In the genomic region with DNA sequence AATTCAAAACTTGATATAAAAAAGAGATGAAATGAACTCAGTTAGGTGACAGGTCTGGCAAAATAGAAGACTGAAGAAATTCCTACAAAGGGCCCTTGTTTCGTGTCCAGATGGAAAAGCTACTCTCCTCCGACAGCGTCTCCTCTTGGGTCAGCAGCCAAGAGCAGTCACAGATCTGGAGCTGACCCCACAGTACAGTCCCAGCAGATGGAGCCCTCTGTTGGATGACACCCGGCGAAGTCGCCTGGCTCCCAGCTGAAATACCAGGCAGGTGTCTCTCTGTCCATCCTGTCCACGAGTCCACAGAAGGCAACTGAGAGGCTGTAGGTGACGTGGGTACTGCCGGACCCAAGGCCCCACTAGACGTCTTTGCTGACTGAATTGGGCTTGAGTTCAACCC, we compare ENCODE assay signal across 13 mouse cellular contexts. TPM values are rescaled to one million over a fixed set of nuclear protein-coding genes. Genes with fewer than 3 reads are reported as not detected.
A peak's percentile ranks its signal among the peaks of the same experiment; 100 is the strongest.
DNase-seq lines count a peak whose midpoint lies in the region; ATAC-seq and TF ChIP-seq lines count a peak whose summit lies in the region.
"Had no signal": no experiment of that assay in that cellular context is flagged by ENCODE, and none has a peak within 500 bp of the region (broad histone marks: within the 10 kb centered on the region; RNA-seq: fewer than 3 reads in every experiment).

No protein-coding gene starts in this region.

- H3K9ac ChIP-seq in midbrain, postnatal 0 days (replicated peaks; ENCODE audit: low read length, poor library complexity, severe bottlenecking): no peak overlapping the region
- H3K9ac ChIP-seq in midbrain, embryonic 14.5 days (replicated peaks; ENCODE audit: low read length): no peak overlapping the region
- H3K9ac ChIP-seq in stomach, postnatal 0 days (ENCODE audit: low read length): no peak overlapping the region
- H3K9ac ChIP-seq in hindbrain, embryonic 14.5 days: no peak overlapping the region
- H3K9ac ChIP-seq: neural tube, embryonic 15.5 days had no signal

- H3K27me3 ChIP-seq in midbrain, postnatal 0 days (ENCODE audit: insufficient read depth, low read length): no peaks in the 10 kb centered on the region
- no peaks in the 10 kb centered on the region for H3K27me3 ChIP-seq in midbrain, embryonic 14.5 days (ENCODE audit: control insufficient read depth, insufficient read depth, low read length)
- H3K27me3 ChIP-seq in stomach, postnatal 0 days (ENCODE audit: control insufficient read depth, insufficient read depth, low read length): no peaks in the 10 kb centered on the region
- no peaks in the 10 kb centered on the region for H3K27me3 ChIP-seq in hindbrain, embryonic 14.5 days (ENCODE audit: control insufficient read depth, insufficient read depth, low read length)
- H3K27me3 ChIP-seq: neural tube, embryonic 15.5 days had no signal

- 80% methylated on average over 10 of the region's 10 CpGs for WGBS in midbrain, postnatal 0 days
- WGBS in midbrain, embryonic 14.5 days: 90% methylated on average over 10 of the region's 10 CpGs
- 78% methylated on average over 10 of the region's 10 CpGs for WGBS in stomach, postnatal 0 days
- WGBS in hindbrain, embryonic 14.5 days: 89% methylated on average over 10 of the region's 10 CpGs

- no peak for ATAC-seq in midbrain, postnatal 0 days (ENCODE audit: low FRiP score)
- ATAC-seq in midbrain, embryonic 14.5 days (ENCODE audit: low FRiP score, low TSS enrichment): no peak
- ATAC-seq in stomach, postnatal 0 days (ENCODE audit: low FRiP score, low TSS enrichment): no peak
- no peak for ATAC-seq in hindbrain, embryonic 14.5 days (ENCODE audit: low FRiP score)

- H3K4me2 ChIP-seq in midbrain, postnatal 0 days (ENCODE audit: low read depth, low read length, poor library complexity, severe bottlenecking): no peak overlapping the region
- no peak overlapping the region for H3K4me2 ChIP-seq in midbrain, embryonic 14.5 days (ENCODE audit: low read length)
- no peak overlapping the region for H3K4me2 ChIP-seq in stomach, postnatal 0 days (replicated peaks; ENCODE audit: low read depth)
- no peak overlapping the region for H3K4me2 ChIP-seq in hindbrain, embryonic 14.5 days (replicated peaks)
- H3K4me2 ChIP-seq: neural tube, embryonic 15.5 days had no signal

- no peak overlapping the region for H3K27ac ChIP-seq in midbrain, postnatal 0 days (ENCODE audit: low read depth, low read length)
- no peak overlapping the region for H3K27ac ChIP-seq in midbrain, embryonic 14.5 days (replicated peaks; ENCODE audit: low read depth, low read length)
- no peak overlapping the region for H3K27ac ChIP-seq in stomach, postnatal 0 days (replicated peaks)
- H3K27ac ChIP-seq in hindbrain, embryonic 14.5 days: no peak overlapping the region
- H3K27ac ChIP-seq: midbrain, embryonic 10.5 days; neural tube, embryonic 15.5 days had no signal

- no peak overlapping the region for H3K4me3 ChIP-seq in midbrain, postnatal 0 days (ENCODE audit: low read depth, low read length)
- no peak overlapping the region for H3K4me3 ChIP-seq in midbrain, embryonic 14.5 days (replicated peaks; ENCODE audit: low read depth, low read length)
- H3K4me3 ChIP-seq in stomach, postnatal 0 days (ENCODE audit: low read depth, low read length): no peak overlapping the region
- no peak overlapping the region for H3K4me3 ChIP-seq in hindbrain, embryonic 14.5 days (replicated peaks; ENCODE audit: low read length)
- H3K4me3 ChIP-seq: midbrain, embryonic 10.5 days; neural tube, embryonic 15.5 days had no signal

- H3K4me1 ChIP-seq in midbrain, postnatal 0 days (ENCODE audit: insufficient read depth, low read length): no peaks in the 10 kb centered on the region
- H3K4me1 ChIP-seq in midbrain, embryonic 14.5 days (ENCODE audit: control insufficient read depth, insufficient read depth, low read length): no peaks in the 10 kb centered on the region
- no peaks in the 10 kb centered on the region for H3K4me1 ChIP-seq in stomach, postnatal 0 days (replicated peaks; ENCODE audit: control insufficient read depth, insufficient read depth)
- H3K4me1 ChIP-seq in hindbrain, embryonic 14.5 days (replicated peaks; ENCODE audit: control insufficient read depth, insufficient read depth, low read length): no peaks in the 10 kb centered on the region

- H3K9me3 ChIP-seq in midbrain, postnatal 0 days (ENCODE audit: low read length): no peaks in the 10 kb centered on the region
- H3K9me3 ChIP-seq in midbrain, embryonic 14.5 days (ENCODE audit: control insufficient read depth, low read length): no peaks in the 10 kb centered on the region
- no peaks in the 10 kb centered on the region for H3K9me3 ChIP-seq in stomach, postnatal 0 days (ENCODE audit: control insufficient read depth, low read length)
- H3K9me3 ChIP-seq in hindbrain, embryonic 14.5 days (ENCODE audit: control insufficient read depth, low read length): no peaks in the 10 kb centered on the region
- H3K9me3 ChIP-seq: midbrain, embryonic 10.5 days; neural tube, embryonic 15.5 days had no signal

- TF ChIP-seq CTCF in midbrain, postnatal 0 days (IDR thresholded peaks at IDR 0.05): peak; percentile 8; the same call in 1 of the 2 replicates
- TF ChIP-seq CTCF in stomach, postnatal 0 days (IDR thresholded peaks at IDR 0.05; ENCODE audit: low read depth): peak; percentile 25; the same call in 1 of the 2 replicates

- H3K36me3 ChIP-seq in midbrain, postnatal 0 days (ENCODE audit: insufficient read depth, low read length): peaks cover 54% of the 10 kb centered on the region
- peaks cover 98% of the 10 kb centered on the region for H3K36me3 ChIP-seq in midbrain, embryonic 14.5 days (ENCODE audit: control insufficient read depth, insufficient read depth, low read length)
- H3K36me3 ChIP-seq in stomach, postnatal 0 days (ENCODE audit: control insufficient read depth, insufficient read depth, low read length): peaks cover 24% of the 10 kb centered on the region
- H3K36me3 ChIP-seq in hindbrain, embryonic 14.5 days (replicated peaks; ENCODE audit: control insufficient read depth, insufficient read depth): peaks cover 95% of the 10 kb centered on the region

- no peak for TF ChIP-seq EP300 in stomach, postnatal 0 days (optimal IDR thresholded peaks at IDR 0.05)

- DNase-seq in heart, adult 18-20 months: peak; percentile 58 to 60
- no peak for DNase-seq in heart, postnatal 36 days
- DNase-seq in midbrain, postnatal 0 days (ENCODE audit: low spot score): no peak
- no peak for DNase-seq in midbrain, embryonic 14.5 days
- peak; percentile 82 to 84 for DNase-seq in cerebellum, postnatal 14 days
- DNase-seq in stomach, postnatal 0 days (ENCODE audit: low spot score): no peak
- no peak for DNase-seq in right cerebral cortex, postnatal 10 days (ENCODE audit: low spot score in 2 of 2)
- no peak for DNase-seq in hindbrain, embryonic 14.5 days (ENCODE audit: low spot score)
- DNase-seq: lung, postnatal 36 days; retina, postnatal 1 day; thymus, postnatal 36 days had no signal

- intact Hi-C loops in heart, postnatal 36 days (cut with DNase I): loop anchor here (5.0 kb wide), 1 partner anchor 37 kb away; the partner anchor contains the start of gene Egln1

RNA-seq across cellular contexts. Expression of gene Sprtn, which starts 12.7 kb away (rescaled TPM):
- 10 to 100 TPM; 10.5 to 12.9 TPM for total RNA-seq in heart, adult 18-20 months (2021)
- 10 to 100 TPM; 12.2 to 12.8 TPM for total RNA-seq in heart, postnatal 36 days (2021)
- total RNA-seq in midbrain, postnatal 0 days (2014; rRNA removed): 13.9 and 17.1 TPM in 2 replicates
- polyA plus RNA-seq in midbrain, postnatal 0 days (2015; fragmentation: Nextera tagmentation; extraction: Ambion mirVana): 6.0 and 6.1 TPM in 2 replicates
- polyA plus RNA-seq in midbrain, embryonic 14.5 days (2014; fragmentation: Nextera tagmentation; extraction: Ambion mirVana): 9.8 and 11.7 TPM in 2 replicates
- polyA plus RNA-seq in stomach, postnatal 0 days (2015; fragmentation: Nextera tagmentation; extraction: Ambion mirVana): 4.9 and 5.0 TPM in 2 replicates
- polyA plus RNA-seq in hindbrain, embryonic 14.5 days (2014; fragmentation: Nextera tagmentation; extraction: Ambion mirVana): 8.2 and 9.3 TPM in 2 replicates

RNA-seq across cellular contexts. Expression of gene Exoc8, which starts 12.8 kb away (rescaled TPM):
- total RNA-seq in heart, adult 18-20 months (2021): 10 to 100 TPM; 18.4 to 18.7 TPM
- total RNA-seq in heart, postnatal 36 days (2021): 10 to 100 TPM; 18.5 to 22.8 TPM
- 33.6 and 34.4 TPM in 2 replicates for total RNA-seq in midbrain, postnatal 0 days (2014; rRNA removed)
- 10.5 and 10.7 TPM in 2 replicates for polyA plus RNA-seq in midbrain, postnatal 0 days (2015; fragmentation: Nextera tagmentation; extraction: Ambion mirVana)
- polyA plus RNA-seq in midbrain, embryonic 14.5 days (2014; fragmentation: Nextera tagmentation; extraction: Ambion mirVana): 13.0 and 13.2 TPM in 2 replicates
- 4.9 and 5.9 TPM in 2 replicates for polyA plus RNA-seq in stomach, postnatal 0 days (2015; fragmentation: Nextera tagmentation; extraction: Ambion mirVana)
- 14.7 and 14.8 TPM in 2 replicates for polyA plus RNA-seq in hindbrain, embryonic 14.5 days (2014; fragmentation: Nextera tagmentation; extraction: Ambion mirVana)

RNA-seq across cellular contexts. Expression of gene Egln1, which starts 38.8 kb away (rescaled TPM):
- 100 to 1,000 TPM; 310 to 331 TPM for total RNA-seq in heart, adult 18-20 months (2021)
- total RNA-seq in heart, postnatal 36 days (2021): 100 to 1,000 TPM; 294 to 306 TPM
- 42.1 and 52.7 TPM in 2 replicates for total RNA-seq in midbrain, postnatal 0 days (2014; rRNA removed)
- 12.9 and 13.6 TPM in 2 replicates for polyA plus RNA-seq in midbrain, postnatal 0 days (2015; fragmentation: Nextera tagmentation; extraction: Ambion mirVana)
- 24.5 and 25.1 TPM in 2 replicates for polyA plus RNA-seq in midbrain, embryonic 14.5 days (2014; fragmentation: Nextera tagmentation; extraction: Ambion mirVana)
- 7.1 and 7.5 TPM in 2 replicates for polyA plus RNA-seq in stomach, postnatal 0 days (2015; fragmentation: Nextera tagmentation; extraction: Ambion mirVana)
- 21.1 and 22.9 TPM in 2 replicates for polyA plus RNA-seq in hindbrain, embryonic 14.5 days (2014; fragmentation: Nextera tagmentation; extraction: Ambion mirVana)

RNA-seq across cellular contexts. Expression of gene 2810004N23Rik, which starts 47.4 kb away (rescaled TPM):
- 10 to 100 TPM; 44.3 to 48.5 TPM for total RNA-seq in heart, adult 18-20 months (2021)
- total RNA-seq in heart, postnatal 36 days (2021): 10 to 100 TPM; 44.8 to 47.4 TPM
- total RNA-seq in midbrain, postnatal 0 days (2014; rRNA removed): 20.6 and 24.7 TPM in 2 replicates
- polyA plus RNA-seq in midbrain, postnatal 0 days (2015; fragmentation: Nextera tagmentation; extraction: Ambion mirVana): 20.3 and 20.4 TPM in 2 replicates
- polyA plus RNA-seq in midbrain, embryonic 14.5 days (2014; fragmentation: Nextera tagmentation; extraction: Ambion mirVana): 21.4 and 24.2 TPM in 2 replicates
- 20.2 and 21.3 TPM in 2 replicates for polyA plus RNA-seq in stomach, postnatal 0 days (2015; fragmentation: Nextera tagmentation; extraction: Ambion mirVana)
- 18.4 and 21.0 TPM in 2 replicates for polyA plus RNA-seq in hindbrain, embryonic 14.5 days (2014; fragmentation: Nextera tagmentation; extraction: Ambion mirVana)

RNA-seq across cellular contexts. Expression of gene Gnpat, which starts 47.5 kb away (rescaled TPM):
- 100 to 1,000 TPM; 177 to 188 TPM for total RNA-seq in heart, adult 18-20 months (2021)
- 100 to 1,000 TPM; 174 to 194 TPM for total RNA-seq in heart, postnatal 36 days (2021)
- total RNA-seq in midbrain, postnatal 0 days (2014; rRNA removed): 45.1 and 47.2 TPM in 2 replicates
- 48.2 and 58.5 TPM in 2 replicates for polyA plus RNA-seq in midbrain, postnatal 0 days (2015; fragmentation: Nextera tagmentation; extraction: Ambion mirVana)
- 65.5 and 90.8 TPM in 2 replicates for polyA plus RNA-seq in midbrain, embryonic 14.5 days (2014; fragmentation: Nextera tagmentation; extraction: Ambion mirVana)
- polyA plus RNA-seq in stomach, postnatal 0 days (2015; fragmentation: Nextera tagmentation; extraction: Ambion mirVana): 41.1 and 41.4 TPM in 2 replicates
- 72.3 and 80.2 TPM in 2 replicates for polyA plus RNA-seq in hindbrain, embryonic 14.5 days (2014; fragmentation: Nextera tagmentation; extraction: Ambion mirVana)

Comparison
In these comparisons a context has a peak if more than half of its experiments do, and no peak if none do; other contexts are left out.
1. DNase-seq: peak in heart, adult 18-20 months (2 of 2) and cerebellum, postnatal 14 days (2 of 2); none in heart, postnatal 36 days (0 of 2), midbrain, postnatal 0 days (single experiment), midbrain, embryonic 14.5 days (single experiment), stomach, postnatal 0 days (single experiment), right cerebral cortex, postnatal 10 days (0 of 2) and hindbrain, embryonic 14.5 days (single experiment).